Mouse (Mus musculus): ENCODE data around the gene Gucy2c. TPM values are rescaled to one million over a fixed set of nuclear protein-coding genes. Genes with fewer than 3 reads are reported as not detected.
A peak's percentile ranks its signal among the peaks of the same experiment; 100 is the strongest.

Gucy2c gene
- polyA plus RNA-seq, 1 experiment from 2014 or later, result 0.04 TPM

DNA sequence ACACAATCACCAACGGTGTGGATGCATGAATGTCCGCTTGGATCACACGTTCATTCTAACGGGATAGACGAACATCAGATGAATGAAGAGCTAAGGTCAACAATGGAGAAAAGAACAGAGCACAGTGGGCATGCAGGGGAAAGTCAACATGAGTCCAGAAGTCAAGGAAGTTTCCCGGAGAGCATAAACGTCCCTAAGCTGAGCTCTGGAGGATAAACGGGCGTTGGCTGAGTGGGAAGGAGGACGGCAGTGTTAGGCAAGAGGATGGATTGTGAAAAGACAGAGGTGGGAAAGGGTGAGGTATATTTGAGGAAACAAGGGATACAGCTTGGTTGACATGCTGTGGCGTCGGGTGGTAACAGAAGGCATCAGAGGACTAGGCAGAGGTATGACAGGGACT lies 581 bp upstream of the Gucy2c start:
- no peak for ATAC-seq (ENCODE audit: extremely low read depth, insufficient number of reproducible peaks, low FRiP score, low TSS enrichment)
- no peaks in the 10 kb centered on the region for H3K9me3 ChIP-seq
- no peak overlapping the region for H3K27ac ChIP-seq (replicated peaks)
- H3K4me1 ChIP-seq, result no peaks in the 10 kb centered on the region
- H3K36me3 ChIP-seq, result no peaks in the 10 kb centered on the region
- H3K9ac ChIP-seq, result no peak overlapping the region
- no peaks in the 10 kb centered on the region for H3K27me3 ChIP-seq (replicated peaks)
- WGBS, result 84% methylated on average over 12 of the region's 12 CpGs
- H3K4me2 ChIP-seq, result no peak overlapping the region
- no peak overlapping the region for H3K4me3 ChIP-seq

DNA sequence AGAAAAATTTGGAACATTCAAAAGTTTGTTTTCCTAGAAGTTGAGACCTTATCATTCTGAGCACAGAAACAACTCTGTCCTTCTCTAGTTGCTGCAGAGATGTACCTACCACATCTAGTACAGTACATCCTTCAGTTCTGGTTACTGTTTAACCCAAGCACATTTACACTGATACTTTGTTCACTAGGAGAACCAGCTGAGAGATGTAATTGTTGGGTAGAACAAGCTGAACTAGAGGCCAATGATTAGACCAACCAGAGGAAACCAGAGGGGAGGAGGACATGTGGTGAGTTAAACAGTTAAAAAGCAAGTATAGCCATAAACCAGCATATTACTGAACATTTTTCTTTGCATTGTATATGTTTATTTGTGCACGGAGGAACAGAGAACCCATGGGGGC lies 5.2 kb downstream of the Gucy2c start:
- Histone ChIP-seq H3K27ac (replicated peaks) (no peak overlapping the region), H3K4me3 (no peak overlapping the region), H3K9me3 (no peaks in the 10 kb centered on the region), H3K27me3 (replicated peaks) (no peaks in the 10 kb centered on the region), H3K9ac (no peak overlapping the region), H3K36me3 (no peaks in the 10 kb centered on the region), H3K4me2 (no peak overlapping the region), H3K4me1 (no peaks in the 10 kb centered on the region)
- WGBS, result 83% methylated on average over 1 of the region's 1 CpGs
- no peak for ATAC-seq (ENCODE audit: extremely low read depth, insufficient number of reproducible peaks, low FRiP score, low TSS enrichment)

DNA sequence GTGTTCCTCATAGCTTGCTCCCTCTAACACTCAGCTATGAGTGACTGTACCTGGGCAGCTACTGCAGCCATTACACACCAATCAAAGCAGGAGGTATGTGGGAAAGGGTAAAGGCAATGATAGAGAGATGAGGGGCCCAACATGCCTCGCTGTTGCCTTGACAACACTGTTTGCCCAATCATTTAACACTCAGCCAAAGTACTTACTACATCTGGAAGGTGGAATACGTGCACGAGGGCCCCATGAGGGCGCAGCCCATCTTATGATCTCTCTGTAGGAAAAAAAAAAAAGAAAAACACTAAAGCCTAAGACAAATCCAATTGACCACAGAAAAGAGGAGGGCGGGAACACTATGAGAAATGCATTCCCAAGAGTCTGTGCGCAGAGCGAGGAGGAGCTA lies 11.7 kb downstream of the Gucy2c start:
- H3K4me3 ChIP-seq, result no peak overlapping the region
- no peak overlapping the region for H3K4me2 ChIP-seq
- H3K27me3 ChIP-seq (replicated peaks), result no peaks in the 10 kb centered on the region
- no peak overlapping the region for H3K9ac ChIP-seq
- H3K36me3 ChIP-seq, result no peaks in the 10 kb centered on the region
- H3K27ac ChIP-seq (replicated peaks), result no peak overlapping the region
- no peaks in the 10 kb centered on the region for H3K9me3 ChIP-seq
- H3K4me1 ChIP-seq, result no peaks in the 10 kb centered on the region
- no peak for ATAC-seq (ENCODE audit: extremely low read depth, insufficient number of reproducible peaks, low FRiP score, low TSS enrichment)
- 65% methylated on average over 7 of the region's 7 CpGs for WGBS

DNA sequence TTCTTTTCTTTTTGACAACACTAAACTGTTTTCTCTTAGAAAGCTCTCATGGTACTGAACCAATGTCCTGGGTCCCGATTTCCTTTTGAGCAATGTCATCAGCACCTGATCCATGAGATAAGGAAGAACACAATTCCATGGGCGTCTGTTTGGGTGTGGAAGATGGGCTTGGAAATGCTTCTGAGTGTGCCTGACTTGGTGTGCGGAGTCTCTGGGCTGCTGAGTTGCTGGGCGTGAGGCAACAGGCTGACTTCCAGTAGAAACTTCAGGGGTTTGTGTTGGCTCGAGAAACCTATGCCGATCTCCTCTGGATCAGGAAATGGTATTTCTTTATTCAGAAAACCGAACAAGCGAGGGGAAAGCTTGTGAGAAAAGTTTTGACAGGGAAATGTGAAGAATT lies 12.4 kb downstream of the Gucy2c start:
- Histone ChIP-seq H3K4me3 (no peak overlapping the region), H3K27me3 (replicated peaks) (no peaks in the 10 kb centered on the region), H3K27ac (replicated peaks) (no peak overlapping the region), H3K9ac (no peak overlapping the region), H3K4me1 (peaks cover 5% of the 10 kb centered on the region), H3K4me2 (no peak overlapping the region), H3K36me3 (no peaks in the 10 kb centered on the region), H3K9me3 (no peaks in the 10 kb centered on the region)
- WGBS, result 63% methylated on average over 8 of the region's 8 CpGs
- no peak for ATAC-seq (ENCODE audit: extremely low read depth, insufficient number of reproducible peaks, low FRiP score, low TSS enrichment)

DNA sequence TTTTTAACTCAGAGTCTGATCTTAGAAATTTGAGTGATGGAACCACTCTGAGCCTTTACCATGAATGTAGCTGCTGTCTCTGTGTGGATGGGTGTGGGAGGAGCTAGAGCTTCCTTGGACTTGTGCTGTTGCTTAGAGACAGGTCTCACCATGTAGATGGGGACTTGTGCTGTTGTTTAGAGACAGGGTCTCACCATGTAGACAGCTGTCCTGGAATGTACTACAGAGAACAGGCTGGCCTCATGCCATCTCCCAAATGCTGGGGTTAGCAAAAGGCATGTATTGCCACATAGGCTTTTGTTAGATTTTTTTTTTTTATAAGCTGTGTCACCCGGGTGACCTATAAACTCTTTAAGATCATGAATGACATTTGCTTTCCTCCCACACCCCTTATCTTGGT lies 17.7 kb downstream of the Gucy2c start:
- Histone ChIP-seq H3K27ac (replicated peaks) (peak overlapping the region; percentile 37; the same call in 1 of the 2 replicates), H3K4me2 (peak overlapping the region; percentile 5; the same call in 1 of the 2 replicates), H3K4me1 (peaks cover 14% of the 10 kb centered on the region), H3K4me3 (no peak overlapping the region), H3K9ac (no peak overlapping the region), H3K36me3 (no peaks in the 10 kb centered on the region), H3K9me3 (no peaks in the 10 kb centered on the region), H3K27me3 (replicated peaks) (no peaks in the 10 kb centered on the region)
- 8% methylated on average over 1 of the region's 1 CpGs for WGBS
- ATAC-seq (ENCODE audit: extremely low read depth, insufficient number of reproducible peaks, low FRiP score, low TSS enrichment), result no peak

DNA sequence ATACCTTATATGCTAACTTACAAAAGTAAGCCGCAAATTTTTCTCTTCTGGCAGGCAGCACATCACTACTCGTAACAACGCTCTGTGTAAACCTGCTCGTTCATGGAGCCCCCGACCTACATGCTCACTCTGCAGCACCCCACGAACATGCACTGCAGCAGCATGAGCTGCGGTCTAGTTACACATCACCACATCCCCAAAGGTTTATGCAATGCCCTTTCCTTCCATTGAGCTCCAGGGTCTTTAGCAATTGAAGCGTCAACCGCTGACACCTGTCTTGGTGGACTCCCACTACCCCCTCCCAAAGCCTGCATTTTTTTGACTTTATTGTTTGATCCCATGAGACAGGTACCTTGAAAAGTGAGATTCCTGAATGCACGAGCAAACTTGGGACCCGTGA lies 31.0 kb downstream of the Gucy2c start:
- H3K9me3 ChIP-seq, result no peaks in the 10 kb centered on the region
- H3K4me3 ChIP-seq, result no peak overlapping the region
- H3K4me1 ChIP-seq, result no peaks in the 10 kb centered on the region
- H3K36me3 ChIP-seq, result no peaks in the 10 kb centered on the region
- H3K27me3 ChIP-seq (replicated peaks), result no peaks in the 10 kb centered on the region
- no peak overlapping the region for H3K27ac ChIP-seq (replicated peaks)
- H3K4me2 ChIP-seq, result no peak overlapping the region
- no peak overlapping the region for H3K9ac ChIP-seq
- no peak for ATAC-seq (ENCODE audit: extremely low read depth, insufficient number of reproducible peaks, low FRiP score, low TSS enrichment)
- WGBS, result 82% methylated on average over 11 of the region's 11 CpGs

DNA sequence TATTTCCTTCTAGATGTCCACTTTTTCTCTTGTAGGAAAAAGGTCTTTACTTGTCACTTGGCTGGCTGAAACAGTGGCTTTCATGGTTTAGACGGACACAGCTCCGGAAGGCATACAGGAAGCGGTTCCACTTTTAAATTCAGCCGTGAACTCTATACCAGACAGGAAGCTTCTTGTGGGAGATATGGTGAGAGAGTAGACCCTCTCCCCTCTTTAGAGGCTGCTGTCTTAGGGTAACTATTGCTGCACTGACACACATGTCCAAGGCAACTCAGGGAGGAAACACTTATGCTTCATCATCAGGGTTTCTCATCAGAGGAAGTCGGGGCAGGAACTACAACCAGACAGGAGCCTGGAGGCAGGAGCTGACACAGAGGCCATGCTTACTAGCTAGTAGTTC lies 36.0 kb downstream of the Gucy2c start:
- Histone ChIP-seq H3K9ac (no peak overlapping the region), H3K9me3 (no peaks in the 10 kb centered on the region), H3K27me3 (replicated peaks) (no peaks in the 10 kb centered on the region), H3K36me3 (no peaks in the 10 kb centered on the region), H3K4me1 (0 out of 2 replicates have a peak, but pooled peaks cover 7% of the 10 kb centered on the region), H3K4me3 (no peak overlapping the region), H3K27ac (replicated peaks) (no peak overlapping the region), H3K4me2 (no peak overlapping the region)
- WGBS, result 57% methylated on average over 5 of the region's 5 CpGs
- no peak for ATAC-seq (ENCODE audit: extremely low read depth, insufficient number of reproducible peaks, low FRiP score, low TSS enrichment)

DNA sequence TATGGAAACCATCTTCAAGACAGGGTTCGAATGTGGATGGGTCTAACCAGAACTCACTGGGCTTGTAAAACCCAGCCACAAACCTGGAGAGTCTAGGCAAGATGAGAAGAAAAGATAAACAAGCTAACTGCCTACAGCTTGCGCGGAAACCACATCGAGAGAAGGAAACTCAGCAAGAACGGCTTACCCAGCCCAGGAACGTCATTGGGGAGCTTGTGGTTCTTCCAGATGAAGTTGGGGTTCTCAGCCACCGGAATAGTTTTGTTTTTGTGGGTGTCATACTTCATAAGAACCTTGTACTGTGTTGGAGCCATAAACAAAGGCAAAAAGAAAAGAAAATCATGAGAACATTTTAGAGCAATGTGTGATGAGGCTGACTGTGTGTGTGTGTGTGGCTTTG lies 37.8 kb downstream of the Gucy2c start:
- Histone ChIP-seq H3K4me2 (no peak overlapping the region), H3K36me3 (no peaks in the 10 kb centered on the region)

DNA sequence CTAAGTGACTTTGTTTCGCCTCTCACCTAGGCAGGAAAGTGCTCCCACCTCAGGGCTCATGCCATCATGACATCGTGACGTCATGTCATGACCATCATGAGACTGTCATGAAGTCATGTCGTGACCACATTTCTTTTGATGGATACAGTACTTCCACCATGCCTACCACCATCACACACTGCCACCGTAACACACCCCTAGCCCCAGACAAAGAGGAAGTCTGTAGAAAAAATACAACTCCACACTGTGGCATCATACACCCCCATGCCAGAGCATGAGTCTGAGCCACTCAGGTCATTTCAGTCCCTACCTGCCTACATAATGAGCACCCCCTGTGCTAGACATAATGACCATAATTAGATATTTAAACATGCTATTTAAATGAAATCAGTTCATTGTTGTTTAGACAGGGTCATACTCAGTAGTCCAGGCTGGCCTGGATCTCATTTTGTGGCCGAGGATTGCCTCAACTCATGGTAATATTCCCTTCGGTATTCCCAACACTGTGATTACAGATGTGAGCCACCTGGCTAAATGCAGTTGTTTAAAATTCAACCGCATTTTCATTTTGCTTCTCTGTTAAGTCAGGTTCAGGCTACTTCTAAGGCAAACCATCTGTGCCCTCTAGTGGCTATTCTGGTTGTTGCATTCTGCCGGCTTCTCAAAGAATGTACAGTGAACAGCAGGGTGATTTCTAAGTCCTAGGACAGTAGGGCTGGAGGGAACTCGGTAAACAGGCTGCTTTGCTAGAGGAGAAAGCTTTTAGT lies 39.0 kb downstream of the Gucy2c start:
- no peak for ATAC-seq (ENCODE audit: extremely low read depth, insufficient number of reproducible peaks, low FRiP score, low TSS enrichment)
- H3K4me3 ChIP-seq, result no peak overlapping the region
- no peak overlapping the region for H3K4me2 ChIP-seq
- H3K27me3 ChIP-seq (replicated peaks), result no peaks in the 10 kb centered on the region
- 35% methylated on average over 10 of the region's 10 CpGs for WGBS
- 0 out of 2 replicates have a peak, but pooled peaks cover 7% of the 10 kb centered on the region for H3K4me1 ChIP-seq
- no peaks in the 10 kb centered on the region for H3K36me3 ChIP-seq
- no peak overlapping the region for H3K27ac ChIP-seq (replicated peaks)
- no peaks in the 10 kb centered on the region for H3K9me3 ChIP-seq
- no peak overlapping the region for H3K9ac ChIP-seq

More for the DNA sequence above, 37.8 kb downstream of the Gucy2c start:
- no peaks in the 10 kb centered on the region for H3K27me3 ChIP-seq (replicated peaks)
- H3K27ac ChIP-seq (replicated peaks), result no peak overlapping the region
- 79% methylated on average over 7 of the region's 7 CpGs for WGBS
- H3K4me3 ChIP-seq, result no peak overlapping the region
- no peak overlapping the region for H3K9ac ChIP-seq
- no peak for ATAC-seq (ENCODE audit: extremely low read depth, insufficient number of reproducible peaks, low FRiP score, low TSS enrichment)
- H3K9me3 ChIP-seq, result no peaks in the 10 kb centered on the region
- H3K4me1 ChIP-seq, result 0 out of 2 replicates have a peak, but pooled peaks cover 7% of the 10 kb centered on the region

DNA sequence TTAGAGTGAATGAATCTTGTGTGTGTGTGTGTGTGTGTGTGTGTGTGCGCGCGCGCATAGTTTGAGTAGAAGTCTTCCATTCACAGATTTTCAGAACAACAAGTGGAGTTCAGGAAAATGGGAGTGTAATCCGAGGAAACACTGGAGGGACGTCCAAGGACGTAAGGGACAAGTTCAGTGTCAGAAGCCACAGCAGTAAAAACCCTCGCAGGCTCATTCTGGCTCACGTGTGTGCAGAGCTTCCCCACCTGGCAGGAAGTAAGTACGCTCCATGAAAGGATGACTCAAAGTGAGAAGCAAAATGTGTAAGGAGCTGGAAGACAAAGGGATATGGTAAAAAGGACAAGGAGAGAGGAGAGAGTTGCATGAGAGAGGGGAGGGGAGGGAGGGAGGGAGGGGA lies 40.3 kb downstream of the Gucy2c start:
- H3K4me1 ChIP-seq, result 0 out of 2 replicates have a peak, but pooled peaks cover 7% of the 10 kb centered on the region
- no peak overlapping the region for H3K4me2 ChIP-seq
- H3K36me3 ChIP-seq, result no peaks in the 10 kb centered on the region
- no peak overlapping the region for H3K4me3 ChIP-seq
- H3K27me3 ChIP-seq (replicated peaks), result no peaks in the 10 kb centered on the region
- H3K27ac ChIP-seq (replicated peaks), result no peak overlapping the region
- H3K9me3 ChIP-seq, result no peaks in the 10 kb centered on the region
- ATAC-seq (ENCODE audit: extremely low read depth, insufficient number of reproducible peaks, low FRiP score, low TSS enrichment), result no peak
- H3K9ac ChIP-seq, result no peak overlapping the region
- 81% methylated on average over 10 of the region's 10 CpGs for WGBS

DNA sequence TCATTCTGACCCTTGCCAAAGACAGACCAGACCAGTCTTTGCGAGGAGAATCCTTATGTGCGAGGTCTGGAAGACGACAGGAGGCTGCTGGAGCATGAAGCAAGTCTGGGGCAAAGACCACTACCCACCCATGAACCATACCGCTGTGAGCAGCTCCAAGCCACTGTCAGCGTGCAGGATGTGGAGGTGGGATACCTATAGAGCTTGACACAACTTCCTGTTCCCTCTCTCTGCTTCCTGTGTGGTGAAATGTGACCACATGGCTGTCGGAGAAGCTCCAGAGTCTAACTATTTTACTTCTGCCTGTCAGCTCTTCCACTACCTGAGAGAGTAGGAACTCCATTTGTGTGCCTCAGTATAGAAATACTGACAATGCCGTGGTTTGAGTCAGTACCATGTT lies 45.8 kb downstream of the Gucy2c start:
- Histone ChIP-seq H3K36me3 (no peaks in the 10 kb centered on the region), H3K27me3 (replicated peaks) (no peaks in the 10 kb centered on the region), H3K27ac (replicated peaks) (no peak overlapping the region), H3K4me2 (no peak overlapping the region), H3K9me3 (no peaks in the 10 kb centered on the region), H3K9ac (no peak overlapping the region), H3K4me1 (no peaks in the 10 kb centered on the region), H3K4me3 (no peak overlapping the region)
- WGBS, result 69% methylated on average over 7 of the region's 7 CpGs
- no peak for ATAC-seq (ENCODE audit: extremely low read depth, insufficient number of reproducible peaks, low FRiP score, low TSS enrichment)

DNA sequence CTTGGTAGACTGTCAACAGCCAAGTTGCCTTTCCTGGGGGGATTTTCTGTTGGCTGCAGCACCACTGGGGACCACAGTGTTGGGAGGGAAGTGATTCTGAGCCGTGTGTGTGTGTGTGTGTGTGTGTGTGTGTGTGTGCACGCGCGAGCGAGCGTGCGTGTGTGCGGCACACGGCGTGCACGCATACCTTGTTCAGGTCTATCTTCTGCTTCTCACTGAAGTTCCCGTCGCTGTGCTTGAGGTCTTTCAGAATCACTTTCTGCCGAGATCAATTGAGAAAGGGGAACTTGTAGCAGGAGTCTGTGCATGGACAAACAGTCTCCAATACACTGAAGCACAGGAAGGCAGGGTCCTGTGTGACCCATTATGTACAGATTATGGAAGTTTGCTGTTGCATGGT lies 53.4 kb downstream of the Gucy2c start:
- no peak overlapping the region for H3K4me2 ChIP-seq
- H3K9me3 ChIP-seq, result no peaks in the 10 kb centered on the region
- no peak overlapping the region for H3K4me3 ChIP-seq
- H3K36me3 ChIP-seq, result no peaks in the 10 kb centered on the region
- no peak overlapping the region for H3K27ac ChIP-seq (replicated peaks)
- no peak overlapping the region for H3K9ac ChIP-seq
- H3K4me1 ChIP-seq, result no peaks in the 10 kb centered on the region
- no peak for ATAC-seq (ENCODE audit: extremely low read depth, insufficient number of reproducible peaks, low FRiP score, low TSS enrichment)
- 85% methylated on average over 14 of the region's 14 CpGs for WGBS
- H3K27me3 ChIP-seq (replicated peaks), result no peaks in the 10 kb centered on the region
